Mouse (Mus musculus) lung, postnatal 0 days (tissue): Measurements from ENCODE around the gene Arpp21. TPM values are rescaled to one million over a fixed set of nuclear protein-coding genes. Genes with fewer than 3 reads are reported as not detected.
"Not testable (repeated sequence)": the region's sequence is repeated elsewhere in the genome, so short reads cannot be mapped to it uniquely, and the experiment has no call there.

ENCODE experiments used
- ATAC-seq: fragments of 200-750 bp; cut with Nextera tagmentation; 2 replicates; pipeline ENCODE4 v1.8.0; 2017; ENCODE audit warnings: moderate library complexity
- DNase-seq: peaks from one replicate; pipeline ENCODE4 v3.0.0-alpha.2; 2016; ENCODE audit warnings: low spot score
- H3K27ac ChIP-seq: fragments of 300-500 bp; sonication (generic); 2 replicates; pipeline ENCODE4 v1.5.1; 2014; ENCODE audit warnings: antibody characterized with exemption, mild to moderate bottlenecking, low read length, mixed read lengths
- H3K27me3 ChIP-seq: fragments of 300-500 bp; sonication (generic); replicated peaks from 2 replicates; pipeline ENCODE4 v1.6.1; 2014; ENCODE audit warnings: low read length, mixed read lengths; ENCODE audit not compliant: insufficient read depth
- H3K36me3 ChIP-seq: fragments of 300-500 bp; sonication (generic); 2 replicates; pipeline ENCODE4 v1.6.1; 2014; ENCODE audit warnings: low read length, mixed read lengths; ENCODE audit not compliant: insufficient read depth
- H3K4me1 ChIP-seq: fragments of 300-500 bp; sonication (generic); 2 replicates; pipeline ENCODE4 v1.6.1; 2014; ENCODE audit warnings: antibody characterized with exemption, low read depth, low read length, mixed read lengths; ENCODE audit not compliant: insufficient read depth
- H3K4me2 ChIP-seq: fragments of 300-500 bp; sonication (generic); replicated peaks from 2 replicates; pipeline ENCODE4 v1.6.1; 2014; ENCODE audit warnings: low read depth, mild to moderate bottlenecking, low read length, moderate library complexity, mixed read lengths
- H3K4me3 ChIP-seq: fragments of 300-500 bp; sonication (generic); 2 replicates; pipeline ENCODE4 v1.5.1; 2014; ENCODE audit warnings: low read depth, low read length
- H3K9ac ChIP-seq: fragments of 300-500 bp; sonication (generic); replicated peaks from 2 replicates; pipeline ENCODE4 v1.6.1; 2014; ENCODE audit warnings: low read depth, mild to moderate bottlenecking
- H3K9me3 ChIP-seq: fragments of 300-500 bp; sonication (generic); 2 replicates; pipeline ENCODE4 v1.6.1; 2016; ENCODE audit warnings: low read length, mixed read lengths
- CTCF ChIP-seq: IDR thresholded peaks from 2 replicates; pipeline ENCODE4 v1.5.1; 2016; ENCODE audit warnings: antibody characterized with exemption, mild to moderate bottlenecking
- EP300 ChIP-seq: IDR thresholded peaks from 2 replicates; pipeline ENCODE4 v1.6.1; 2016; ENCODE audit warnings: antibody characterized with exemption, mild to moderate bottlenecking, control low read depth
- WGBS: fragments of 180-500 bp; shearing (Covaris S2); extraction: QIAGEN DNeasy Blood & Tissue Kit; methylation state at CpG from one replicate; pipeline ENCODE4 v1.1.7; 2014; 5-methylcytosine and 5-hydroxymethylcytosine counted together
- polyA plus RNA-seq: library from polyadenylated mRNA; unstranded; fragments of >200 nt; fragmentation: Nextera tagmentation; extraction: Ambion mirVana; gene quantifications from 2 replicates; pipeline ENCODE4 v1.2.1, GENCODE M21; 2015

Gene Arpp21
- polyA plus RNA-seq, 1 experiment from 2014 or later, result not detected

- no peak overlapping the region for H3K4me2 ChIP-seq
- H3K9ac ChIP-seq, result no peak overlapping the region
- H3K27ac ChIP-seq, result no peak overlapping the region
- ATAC-seq, result no peak
- WGBS, result 51% methylated on average over 6 of the region's 6 CpGs
- H3K9me3 ChIP-seq, result no peaks in the 10 kb centered on the region
- H3K27me3 ChIP-seq, result no peaks in the 10 kb centered on the region
- H3K4me1 ChIP-seq, result no peaks in the 10 kb centered on the region
- H3K36me3 ChIP-seq, result no peaks in the 10 kb centered on the region
- no peak for DNase-seq
- H3K4me3 ChIP-seq, result no peak overlapping the region
- TF ChIP-seq CTCF (no peak), EP300 (no peak)
Observed at GRCm38 (mm10) chr9:112060696-112061425, 174.9 kb downstream of the Arpp21 start.

- Histone ChIP-seq H3K9me3 (no peaks in the 10 kb centered on the region), H3K4me3 (no peak overlapping the region), H3K9ac (no peak overlapping the region), H3K27ac (no peak overlapping the region), H3K4me2 (no peak overlapping the region), H3K4me1 (no peaks in the 10 kb centered on the region), H3K27me3 (no peaks in the 10 kb centered on the region), H3K36me3 (no peaks in the 10 kb centered on the region)
- ATAC-seq, result no peak
- DNase-seq, result no peak
- WGBS, result 68% methylated on average over 6 of the region's 6 CpGs
- TF ChIP-seq CTCF (no peak), EP300 (no peak)
Observed at GRCm38 (mm10) chr9:112054807-112055381, 180.8 kb downstream of the Arpp21 start.

GRCm38 (mm10) chr9:112047903-112048467 is 187.8 kb downstream of the Arpp21 start:
- TF ChIP-seq CTCF, result no peak
- TF ChIP-seq EP300, result no peak
- 76% methylated on average over 9 of the region's 9 CpGs for WGBS
- no peak overlapping the region for H3K4me2 ChIP-seq
- no peak overlapping the region for H3K9ac ChIP-seq
- no peak overlapping the region for H3K4me3 ChIP-seq
- H3K4me1 ChIP-seq, result no peaks in the 10 kb centered on the region
- no peak overlapping the region for H3K27ac ChIP-seq
- DNase-seq (no peak), ATAC-seq (no peak)
- no peaks in the 10 kb centered on the region for H3K27me3 ChIP-seq
- H3K36me3 ChIP-seq, result no peaks in the 10 kb centered on the region
- no peaks in the 10 kb centered on the region for H3K9me3 ChIP-seq

- Histone ChIP-seq H3K9ac (no peak overlapping the region), H3K9me3 (no peaks in the 10 kb centered on the region), H3K4me2 (no peak overlapping the region), H3K27me3 (no peaks in the 10 kb centered on the region), H3K36me3 (no peaks in the 10 kb centered on the region), H3K4me3 (no peak overlapping the region), H3K27ac (no peak overlapping the region), H3K4me1 (no peaks in the 10 kb centered on the region)
- 63% methylated on average over 1 of the region's 1 CpGs for WGBS
- DNase-seq, result no peak
- no peak for ATAC-seq
- no peak for TF ChIP-seq CTCF
Observed at GRCm38 (mm10) chr9:112040566-112040965, 195.2 kb downstream of the Arpp21 start.

GRCm38 (mm10) chr9:112037732-112038131 is 198.0 kb downstream of the Arpp21 start:
- Histone ChIP-seq H3K4me3 (no peak overlapping the region), H3K36me3 (no peaks in the 10 kb centered on the region), H3K27ac (no peak overlapping the region), H3K9me3 (no peaks in the 10 kb centered on the region), H3K9ac (no peak overlapping the region), H3K27me3 (no peaks in the 10 kb centered on the region), H3K4me1 (no peaks in the 10 kb centered on the region), H3K4me2 (no peak overlapping the region)
- 35% methylated on average over 9 of the region's 9 CpGs for WGBS
- ATAC-seq (no peak), DNase-seq (no peak)
- TF ChIP-seq CTCF, result no peak
- no peak for TF ChIP-seq EP300

- DNase-seq, ATAC-seq: not testable (repeated sequence)
Observed at GRCm38 (mm10) chr9:112033840-112034239, 201.9 kb downstream of the Arpp21 start.

More at GRCm38 (mm10) chr9:112033840-112034239, 201.9 kb downstream of the Arpp21 start:
- H3K27ac ChIP-seq, H3K9me3 ChIP-seq, H3K36me3 ChIP-seq, H3K9ac ChIP-seq, H3K4me1 ChIP-seq, H3K4me2 ChIP-seq, H3K27me3 ChIP-seq, H3K4me3 ChIP-seq: not testable (repeated sequence)
- 24% methylated on average over 2 of the region's 10 CpGs for WGBS
